In genomic region chr5:77385900-77386595, GRCm38 (mm10) we compare ENCODE assay signal across 22 mouse cellular contexts. TPM values are rescaled to one million over a fixed set of nuclear protein-coding genes. Genes with fewer than 3 reads are reported as not detected.
DNase-seq lines count a peak whose midpoint lies in the region; ATAC-seq and TF ChIP-seq lines count a peak whose summit lies in the region.
"Had no signal": no experiment of that assay in that cellular context is flagged by ENCODE, and none has a peak within 500 bp of the region (broad histone marks: within the 10 kb centered on the region; RNA-seq: fewer than 3 reads in every experiment).

No protein-coding gene starts in this region.

- no peak for ATAC-seq in heart, postnatal 0 days (ENCODE audit: insufficient read depth, low read depth)
- no peak for ATAC-seq in heart, embryonic 11.5 days (replicated peaks; ENCODE audit: insufficient number of reproducible peaks, low FRiP score, low TSS enrichment)
- ATAC-seq in lung, postnatal 0 days: no peak
- ATAC-seq in megakaryocyte progenitor cell, adult 5-6 weeks (replicated peaks; ENCODE audit: poor library complexity): peak; percentile 49
- no peak for ATAC-seq in forebrain, embryonic 11.5 days (replicated peaks; ENCODE audit: low FRiP score)
- ATAC-seq: forebrain, embryonic 16.5 days; intestine, embryonic 15.5 days had no signal

- dilution Hi-C loops in CH12.LX (cut with MboI; ENCODE audit: extremely low pct_ligation_motif_present, extremely low pct_unique_long_range_greater_than_20kb, low sequenced_read_pairs): no loop called here

- H3K27me3 ChIP-seq in heart, postnatal 0 days (ENCODE audit: control insufficient read depth, insufficient read depth, low read length): no peaks in the 10 kb centered on the region
- H3K27me3 ChIP-seq in heart, embryonic 11.5 days (ENCODE audit: control insufficient read depth, insufficient read depth, low read length): no peaks in the 10 kb centered on the region
- no peaks in the 10 kb centered on the region for H3K27me3 ChIP-seq in lung, postnatal 0 days (replicated peaks; ENCODE audit: insufficient read depth, low read length)
- H3K27me3 ChIP-seq in CH12.LX (replicated peaks): no peaks in the 10 kb centered on the region
- H3K27me3 ChIP-seq in forebrain, embryonic 11.5 days (ENCODE audit: control insufficient read depth, insufficient read depth, low read length): no peaks in the 10 kb centered on the region
- H3K27me3 ChIP-seq: intestine, embryonic 15.5 days; lung, embryonic 15.5 days had no signal

- no peak for TF ChIP-seq EP300 in heart, postnatal 0 days (IDR thresholded peaks at IDR 0.05; ENCODE audit: low read depth)
- no peak for TF ChIP-seq EP300 in lung, postnatal 0 days (IDR thresholded peaks at IDR 0.05)
- TF ChIP-seq EP300 in CH12.LX (IDR thresholded peaks at IDR 0.05; ENCODE audit: low read length): peak; percentile 62

- in situ Hi-C loops in CH12.LX (cut with MboI; ENCODE audit: low pct_ligation_motif_present, low pct_unique_long_range_greater_than_20kb, low sequenced_read_pairs): no loop called here

- no peak overlapping the region for H3K4me2 ChIP-seq in heart, postnatal 0 days (ENCODE audit: low read depth, low read length)
- no peak overlapping the region for H3K4me2 ChIP-seq in heart, embryonic 11.5 days
- H3K4me2 ChIP-seq in lung, postnatal 0 days (replicated peaks; ENCODE audit: low read depth, low read length): no peak overlapping the region
- H3K4me2 ChIP-seq in CH12.LX (ENCODE audit: insufficient read depth, low read depth, poor library complexity, severe bottlenecking): peak overlapping the region; percentile 93
- no peak overlapping the region for H3K4me2 ChIP-seq in forebrain, embryonic 11.5 days (ENCODE audit: low read depth, low read length, severe bottlenecking)
- H3K4me2 ChIP-seq: hindbrain, embryonic 14.5 days; intestine, embryonic 15.5 days; liver, embryonic 11.5 days; lung, embryonic 15.5 days had no signal

- H3K4me3 ChIP-seq in heart, postnatal 0 days (ENCODE audit: low read depth, low read length): no peak overlapping the region
- no peak overlapping the region for H3K4me3 ChIP-seq in heart, embryonic 11.5 days (ENCODE audit: low read depth, low read length)
- H3K4me3 ChIP-seq in lung, postnatal 0 days (ENCODE audit: low read depth, low read length): no peak overlapping the region
- H3K4me3 ChIP-seq in CH12.LX (replicated peaks in 1 of 3; ENCODE audit: low read depth in 2 of 3, low read length in 2 of 3, poor library complexity in 1 of 3): no peak overlapping the region
- no peak overlapping the region for H3K4me3 ChIP-seq in forebrain, embryonic 11.5 days (ENCODE audit: low read depth, low read length)
- H3K4me3 ChIP-seq: intestine, embryonic 15.5 days; lung, embryonic 15.5 days had no signal

- peak overlapping the region; percentile 69 for H3K27ac ChIP-seq in heart, postnatal 0 days (ENCODE audit: low read depth)
- no peak overlapping the region for H3K27ac ChIP-seq in heart, embryonic 11.5 days (ENCODE audit: low read depth, low read length)
- peak overlapping the region; percentile 43 for H3K27ac ChIP-seq in lung, postnatal 0 days (ENCODE audit: low read length)
- peak overlapping the region; percentile 57; the same call in 1 of the 2 replicates for H3K27ac ChIP-seq in CH12.LX (ENCODE audit: insufficient read depth, low read depth)
- H3K27ac ChIP-seq in forebrain, embryonic 11.5 days (ENCODE audit: low read depth, low read length): no peak overlapping the region
- H3K27ac ChIP-seq: hindbrain, embryonic 14.5 days; intestine, embryonic 15.5 days had no signal

- H3K36me3 ChIP-seq in heart, postnatal 0 days (replicated peaks; ENCODE audit: control insufficient read depth, insufficient read depth, low read length): no peaks in the 10 kb centered on the region
- no peaks in the 10 kb centered on the region for H3K36me3 ChIP-seq in heart, embryonic 11.5 days (ENCODE audit: control insufficient read depth, insufficient read depth, low read length)
- no peaks in the 10 kb centered on the region for H3K36me3 ChIP-seq in lung, postnatal 0 days (ENCODE audit: insufficient read depth, low read length)
- H3K36me3 ChIP-seq in CH12.LX (replicated peaks in 1 of 2; ENCODE audit: control insufficient read depth in 1 of 2, insufficient read depth in 1 of 2, low read length in 1 of 2): no peaks in the 10 kb centered on the region
- no peaks in the 10 kb centered on the region for H3K36me3 ChIP-seq in forebrain, embryonic 11.5 days (ENCODE audit: control insufficient read depth, insufficient read depth, low read length)
- H3K36me3 ChIP-seq: intestine, embryonic 15.5 days; lung, embryonic 15.5 days had no signal

- peaks cover 14% of the 10 kb centered on the region for H3K4me1 ChIP-seq in heart, postnatal 0 days (ENCODE audit: control insufficient read depth, insufficient read depth)
- H3K4me1 ChIP-seq in heart, embryonic 11.5 days (ENCODE audit: control insufficient read depth, insufficient read depth, low read length): peaks cover 15% of the 10 kb centered on the region
- H3K4me1 ChIP-seq in lung, postnatal 0 days (ENCODE audit: insufficient read depth, low read depth, low read length): peaks cover 16% of the 10 kb centered on the region; the same call in 1 of the 2 replicates
- H3K4me1 ChIP-seq in CH12.LX (ENCODE audit: control insufficient read depth in 1 of 2, insufficient read depth in 2 of 2): peaks cover 29 to 63% of the 10 kb centered on the region in 2 experiments
- no peaks in the 10 kb centered on the region for H3K4me1 ChIP-seq in forebrain, embryonic 11.5 days (replicated peaks; ENCODE audit: control insufficient read depth, insufficient read depth, low read length)

- H3K9ac ChIP-seq in heart, postnatal 0 days (replicated peaks; ENCODE audit: low read depth, low read length): no peak overlapping the region
- no peak overlapping the region for H3K9ac ChIP-seq in heart, embryonic 11.5 days (ENCODE audit: low read depth, low read length)
- H3K9ac ChIP-seq in lung, postnatal 0 days (replicated peaks; ENCODE audit: low read depth): no peak overlapping the region
- H3K9ac ChIP-seq in CH12.LX (ENCODE audit: insufficient read depth, low read depth): no peak overlapping the region
- no peak overlapping the region for H3K9ac ChIP-seq in forebrain, embryonic 11.5 days (ENCODE audit: low read length)
- H3K9ac ChIP-seq: hindbrain, embryonic 14.5 days; intestine, embryonic 15.5 days; lung, embryonic 15.5 days had no signal

- TF ChIP-seq CTCF in heart, postnatal 0 days (IDR thresholded peaks at IDR 0.05; ENCODE audit: low read depth): no peak
- no peak for TF ChIP-seq CTCF in lung, postnatal 0 days (IDR thresholded peaks at IDR 0.05)
- no peak for TF ChIP-seq CTCF in CH12.LX (conservative IDR thresholded peaks at IDR 0.05 in 1 of 2, IDR thresholded peaks at IDR 0.05 in 1 of 2; ENCODE audit: low read depth in 2 of 2, low read length in 2 of 2)

- H3K9me3 ChIP-seq in heart, postnatal 0 days (replicated peaks; ENCODE audit: control insufficient read depth, low read length): no peaks in the 10 kb centered on the region
- no peaks in the 10 kb centered on the region for H3K9me3 ChIP-seq in heart, embryonic 11.5 days (replicated peaks; ENCODE audit: control insufficient read depth, low read length)
- no peaks in the 10 kb centered on the region for H3K9me3 ChIP-seq in lung, postnatal 0 days (ENCODE audit: low read length)
- no peaks in the 10 kb centered on the region for H3K9me3 ChIP-seq in CH12.LX (replicated peaks; ENCODE audit: low read length)
- H3K9me3 ChIP-seq in forebrain, embryonic 11.5 days (ENCODE audit: control insufficient read depth, low read length): no peaks in the 10 kb centered on the region
- H3K9me3 ChIP-seq: intestine, embryonic 15.5 days; lung, embryonic 15.5 days had no signal

- TF ChIP-seq RAD21 in CH12.LX (IDR thresholded peaks at IDR 0.05; ENCODE audit: low read depth, low read length): no peak

- H3K79me2 ChIP-seq in CH12.LX (replicated peaks; ENCODE audit: control insufficient read depth, extremely low read depth, insufficient read depth, poor library complexity, severe bottlenecking): no peaks in the 10 kb centered on the region

- 65% methylated on average over 6 of the region's 6 CpGs for WGBS in heart, postnatal 0 days
- WGBS in heart, embryonic 11.5 days (ENCODE audit: insufficient replicate concordance): 68% methylated on average over 6 of the region's 6 CpGs
- WGBS in lung, postnatal 0 days: 51% methylated on average over 6 of the region's 6 CpGs
- WGBS in forebrain, embryonic 11.5 days: 87% methylated on average over 6 of the region's 6 CpGs

- DNase-seq in heart, postnatal 0 days (ENCODE audit: low spot score): no peak
- no peak for DNase-seq in lung, postnatal 0 days (ENCODE audit: low spot score)
- no peak for DNase-seq in lung, adult 18-20 months
- peak; percentile 40 for DNase-seq in CH12.LX (ENCODE audit: extremely low read depth)
- DNase-seq in forebrain, embryonic 11.5 days (ENCODE audit: low spot score): no peak
- no peak for DNase-seq in embryo, embryonic 9.5 days (ENCODE audit: extremely low spot score)
- DNase-seq: adrenal gland, postnatal 36 days; B cell, adult 2 months; cerebellum, adult 9-10 months; embryo, embryonic 11 days; heart, adult 18-20 months; heart, postnatal 14 days; layer of hippocampus, postnatal 36 days; right cerebral cortex, postnatal 25 days; thymus, adult 18-20 months had no signal

- no peak for TF ChIP-seq POLR2A in CH12.LX (IDR thresholded peaks at IDR 0.05; ENCODE audit: low read depth, low read length)

TF ChIP-seq in CH12.LX, 34 proteins besides CTCF, POLR2A, EP300 and RAD21 (continues in another document):
- TF ChIP-seq CHD1 (IDR thresholded peaks at IDR 0.05; ENCODE audit: low read depth, low read length): no peak
- no peak for TF ChIP-seq RCOR1 (conservative IDR thresholded peaks at IDR 0.05; ENCODE audit: low read depth, low read length)
- 0 out of 2 replicates have a peak, but pooled peaks have one; percentile 19 for TF ChIP-seq CHD2 (IDR thresholded peaks at IDR 0.05; ENCODE audit: low read length)
- TF ChIP-seq MXI1 (IDR thresholded peaks at IDR 0.05; ENCODE audit: low read depth, low read length): peak; percentile 58
- 0 out of 2 replicates have a peak, but pooled peaks have one; percentile 33 for TF ChIP-seq IRF4 (IDR thresholded peaks at IDR 0.05; ENCODE audit: low read depth, low read length)
- TF ChIP-seq ETS1 (conservative IDR thresholded peaks at IDR 0.05; ENCODE audit: low read depth, low read length): peak; percentile 83

RNA-seq across cellular contexts. Expression of gene Igfbp7, which starts 21.8 kb away (rescaled TPM):
- 106 and 151 TPM in 2 replicates for total RNA-seq in heart, postnatal 0 days (2014; rRNA removed; ENCODE audit: low replicate concordance)
- polyA plus RNA-seq in heart, postnatal 0 days (2015; fragmentation: Nextera tagmentation; extraction: Ambion mirVana): 218 and 230 TPM in 2 replicates
- polyA plus RNA-seq in heart, embryonic 11.5 days (2014; fragmentation: Nextera tagmentation; extraction: Ambion mirVana): 35.3 and 38.1 TPM in 2 replicates
- 756 and 780 TPM in 2 replicates for polyA plus RNA-seq in lung, postnatal 0 days (2015; fragmentation: Nextera tagmentation; extraction: Ambion mirVana)
- total RNA-seq in CH12.LX (2012; rRNA removed): 0.17 and 0.29 TPM in 2 replicates
- 0.30 and 0.35 TPM in 2 replicates for total RNA-seq in CH12.LX (2014; rRNA removed)
- 0.52 and 0.70 TPM in 2 replicates for polyA plus RNA-seq in CH12.LX (2012; ENCODE audit: insufficient read length, low read depth)
- total RNA-seq in megakaryocyte progenitor cell, adult 5-6 weeks (2015): 0.96 and 1.5 TPM in 2 replicates
- total RNA-seq in megakaryocyte progenitor cell, adult 5-6 weeks (2017): 0.44 and 0.79 TPM in 2 replicates
- polyA plus RNA-seq in forebrain, embryonic 11.5 days (2014; fragmentation: Nextera tagmentation; extraction: Ambion mirVana): 15.4 and 20.5 TPM in 2 replicates

Comparison
In these comparisons a context has a peak if more than half of its experiments do, and no peak if none do; other contexts are left out.
1. H3K27ac ChIP-seq: peak in heart, postnatal 0 days (single experiment), lung, postnatal 0 days (single experiment) and CH12.LX (single experiment); none in heart, embryonic 11.5 days (single experiment) and forebrain, embryonic 11.5 days (single experiment).